Mouse (Mus musculus) heart, embryonic 14.5 days (tissue): ENCODE data around the gene Cadm1. TPM values are rescaled to one million over a fixed set of nuclear protein-coding genes. Genes with fewer than 3 reads are reported as not detected.

Experiments
- ATAC-seq: fragments of 200-750 bp; cut with Nextera tagmentation; 2 replicates; pipeline ENCODE4 v1.8.0; 2017; ENCODE audit warnings: low read depth, moderate TSS enrichment; ENCODE audit not compliant: insufficient number of reproducible peaks, insufficient read depth, low FRiP score
- H3K27ac ChIP-seq, 2 experiments: fragments of 200-500 bp in 1 of 2; fragments of 300-500 bp in 1 of 2; sonication (generic) in 1 of 2; replicated peaks in 1 of 2; 2 replicates each; pipeline ENCODE4 v1.5.1; 2012 to 2014; ENCODE audit warnings: low read depth in 2 of 2, low read length in 2 of 2, control low read depth in 1 of 2, mild to moderate bottlenecking in 1 of 2, mixed read lengths in 1 of 2; ENCODE audit not compliant: control insufficient read depth in 1 of 2, insufficient read depth in 1 of 2
- H3K27me3 ChIP-seq: fragments of 300-500 bp; sonication (generic); 2 replicates; pipeline ENCODE4 v1.6.1; 2014; ENCODE audit warnings: mild to moderate bottlenecking, low read length, control low read depth; ENCODE audit not compliant: control insufficient read depth, insufficient read depth
- H3K36me3 ChIP-seq: fragments of 300-500 bp; sonication (generic); 2 replicates; pipeline ENCODE4 v1.6.1; 2014; ENCODE audit warnings: mild to moderate bottlenecking, control low read depth, low read length, mixed read lengths; ENCODE audit not compliant: control insufficient read depth, insufficient read depth
- H3K4me1 ChIP-seq, 2 experiments: fragments of 200-500 bp in 1 of 2; fragments of 300-500 bp in 1 of 2; sonication (generic) in 1 of 2; 2 replicates each; pipeline ENCODE4 v1.6.1; 2012 to 2014; ENCODE audit warnings: low read length in 2 of 2, control low read depth in 1 of 2, mixed read lengths in 1 of 2; ENCODE audit not compliant: control insufficient read depth in 2 of 2, insufficient read depth in 2 of 2
- H3K4me2 ChIP-seq: fragments of 300-500 bp; sonication (generic); 2 replicates; pipeline ENCODE4 v1.6.1; 2014; ENCODE audit warnings: mild to moderate bottlenecking, low read length
- H3K4me3 ChIP-seq, 2 experiments: fragments of 200-500 bp in 1 of 2; fragments of 300-500 bp in 1 of 2; sonication (generic) in 1 of 2; 2 replicates each; pipeline ENCODE4 v1.5.1; 2012 to 2014; ENCODE audit warnings: low read length in 2 of 2, mild to moderate bottlenecking in 2 of 2, control low read depth in 1 of 2, low read depth in 1 of 2, moderate library complexity in 1 of 2; ENCODE audit not compliant: control insufficient read depth in 1 of 2, insufficient read depth in 1 of 2
- H3K9ac ChIP-seq: fragments of 300-500 bp; sonication (generic); 2 replicates; pipeline ENCODE4 v1.6.1; 2014; ENCODE audit warnings: mild to moderate bottlenecking, low read length
- H3K9me3 ChIP-seq: fragments of 300-500 bp; sonication (generic); 2 replicates; pipeline ENCODE4 v1.6.1; 2016; ENCODE audit warnings: low read length, control low read depth; ENCODE audit not compliant: control insufficient read depth
- WGBS: fragments of 180-500 bp; shearing (Covaris S2); extraction: QIAGEN DNeasy Blood & Tissue Kit; methylation state at CpG from one replicate; pipeline ENCODE4 v1.1.7; 2014; 5-methylcytosine and 5-hydroxymethylcytosine counted together
- polyA plus RNA-seq: library from polyadenylated mRNA; unstranded; fragments of >200 nt; fragmentation: Nextera tagmentation; extraction: Ambion mirVana; gene quantifications from 2 replicates; pipeline ENCODE4 v1.2.1, GENCODE M21; 2014

Gene Cadm1
- polyA plus RNA-seq, 1 experiment from 2014 or later = 16.5 TPM

DNA sequence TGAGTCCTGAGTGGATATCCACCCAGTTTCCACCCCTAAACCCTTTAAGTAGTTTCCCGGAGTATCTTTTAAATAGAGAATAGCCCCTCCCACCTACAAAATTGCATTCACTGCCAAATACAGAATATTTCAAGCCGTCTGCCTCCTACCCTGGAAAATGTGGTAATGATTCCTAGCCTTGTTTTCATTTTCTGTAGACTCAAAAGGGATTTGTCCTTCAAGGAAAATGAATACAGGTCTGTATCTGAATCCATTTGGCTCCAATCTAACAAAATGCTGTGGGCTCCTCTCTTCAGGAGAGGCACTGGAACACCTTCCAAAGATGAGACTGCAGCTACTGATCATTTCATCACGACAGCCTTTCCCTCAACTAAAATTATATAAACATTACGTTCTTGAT lies 271.3 kb downstream of the Cadm1 start:
- H3K4me1 ChIP-seq = peaks cover 3 to 11% of the 10 kb centered on the region in 2 experiments
- no peak overlapping the region for H3K9ac ChIP-seq
- H3K4me2 ChIP-seq = no peak overlapping the region
- no peak overlapping the region for H3K27ac ChIP-seq
- H3K4me3 ChIP-seq = no peak overlapping the region
- no peaks in the 10 kb centered on the region for H3K36me3 ChIP-seq
- no peak for ATAC-seq
- WGBS = 88% methylated on average over 4 of the region's 4 CpGs
- no peaks in the 10 kb centered on the region for H3K27me3 ChIP-seq
- no peaks in the 10 kb centered on the region for H3K9me3 ChIP-seq

DNA sequence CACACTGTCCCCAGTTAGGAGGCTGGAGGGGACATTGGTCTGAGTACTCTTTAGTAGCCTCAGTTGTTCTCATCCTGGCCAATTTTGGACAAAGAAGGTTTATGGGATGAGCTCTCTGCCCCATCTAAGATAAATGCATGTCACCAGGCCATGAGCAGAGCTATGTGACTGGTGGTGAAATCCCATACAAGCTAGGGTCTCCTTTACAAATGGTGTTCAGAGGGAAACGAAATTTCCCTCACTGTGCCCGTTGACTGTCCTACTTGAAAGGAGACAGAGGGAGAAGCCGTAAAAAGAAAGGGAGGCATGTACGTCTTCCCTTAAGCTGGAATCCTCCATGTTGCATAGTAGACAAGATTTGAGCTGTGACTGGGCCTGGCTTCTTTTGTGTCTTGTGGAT lies 272.6 kb downstream of the Cadm1 start:
- WGBS = 82% methylated on average over 4 of the region's 4 CpGs
- Histone ChIP-seq H3K27ac (no peak overlapping the region), H3K9me3 (no peaks in the 10 kb centered on the region), H3K36me3 (no peaks in the 10 kb centered on the region), H3K9ac (no peak overlapping the region), H3K4me1 (peaks cover 3 to 11% of the 10 kb centered on the region in 2 experiments), H3K4me3 (no peak overlapping the region), H3K27me3 (no peaks in the 10 kb centered on the region), H3K4me2 (no peak overlapping the region)
- no peak for ATAC-seq

DNA sequence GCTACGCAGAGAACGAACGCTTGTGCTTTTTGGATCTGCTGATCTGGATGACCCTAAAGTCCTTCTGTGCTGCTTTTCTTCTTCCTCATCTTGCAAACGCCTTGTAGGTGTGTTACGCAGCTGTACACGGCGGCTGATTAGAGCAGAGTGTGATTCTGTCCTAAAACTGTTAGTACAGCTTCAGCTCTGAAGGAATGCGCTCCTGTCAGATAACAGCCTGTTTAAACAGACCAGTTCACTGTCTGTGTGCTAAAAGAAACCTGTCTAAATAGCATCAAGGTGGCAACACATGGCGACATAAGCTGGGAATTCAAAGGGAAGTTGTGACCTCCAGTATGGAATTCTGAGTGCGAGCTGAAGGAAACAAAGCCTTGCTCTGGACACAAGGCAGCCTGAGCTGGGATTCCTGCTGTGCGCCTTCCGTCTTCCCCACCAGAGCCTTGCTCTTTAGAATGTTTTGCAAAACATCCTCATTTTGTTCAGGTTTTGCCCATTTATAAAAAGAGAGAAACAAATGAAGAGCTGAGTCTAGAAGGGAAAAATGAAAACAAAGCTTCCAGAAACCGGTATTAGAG lies 273.6 kb downstream of the Cadm1 start:
- H3K4me3 ChIP-seq = no peak overlapping the region
- peak overlapping the region; percentile 43 for H3K4me2 ChIP-seq
- 21% methylated on average over 13 of the region's 13 CpGs for whole genome bisulfite sequencing
- H3K9me3 ChIP-seq = no peaks in the 10 kb centered on the region
- H3K9ac ChIP-seq = no peak overlapping the region
- H3K4me1 ChIP-seq = peaks cover 3 to 11% of the 10 kb centered on the region in 2 experiments
- H3K27me3 ChIP-seq = no peaks in the 10 kb centered on the region
- ATAC-seq = no peak
- H3K27ac ChIP-seq = no peak overlapping the region
- H3K36me3 ChIP-seq = no peaks in the 10 kb centered on the region

DNA sequence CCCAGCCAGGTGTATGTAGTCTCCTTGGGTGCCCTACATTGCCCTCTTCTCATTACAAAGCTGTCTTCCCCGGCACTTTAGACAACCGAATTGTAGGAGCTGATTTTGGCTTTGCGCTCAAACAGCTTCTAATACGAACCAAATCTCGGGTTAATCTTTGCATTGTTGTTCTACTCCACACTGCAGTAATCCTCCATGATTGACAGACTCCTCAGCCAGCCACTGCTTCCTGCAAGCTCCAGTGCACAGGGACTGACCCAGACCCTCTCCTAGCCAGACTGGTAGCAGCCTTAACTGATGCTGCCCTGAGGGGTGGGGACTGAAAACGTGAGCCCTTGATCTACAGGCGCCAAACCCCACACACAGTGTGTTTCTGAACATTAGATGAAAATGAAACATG lies 275.7 kb downstream of the Cadm1 start:
- H3K36me3 ChIP-seq = no peaks in the 10 kb centered on the region
- no peak overlapping the region for H3K27ac ChIP-seq
- ATAC-seq = no peak
- H3K9me3 ChIP-seq = no peaks in the 10 kb centered on the region
- H3K27me3 ChIP-seq = no peaks in the 10 kb centered on the region
- WGBS = 73% methylated on average over 7 of the region's 7 CpGs
- H3K9ac ChIP-seq = no peak overlapping the region
- H3K4me1 ChIP-seq = peaks cover 3 to 11% of the 10 kb centered on the region in 2 experiments
- H3K4me3 ChIP-seq = no peak overlapping the region
- H3K4me2 ChIP-seq = no peak overlapping the region

- no peaks in the 10 kb centered on the region for H3K27me3 ChIP-seq
Measured at GRCm38 (mm10) chr9:47825668-47826067, 295.7 kb downstream of the Cadm1 start.

GRCm38 (mm10) chr9:47828762-47829161 lies 298.8 kb downstream of the Cadm1 start:
- 0 out of 2 replicates have a peak overlapping the region, but pooled peaks have one; percentile 25 for H3K9ac ChIP-seq
- ATAC-seq = no peak
- 23% methylated on average over 13 of the region's 13 CpGs for WGBS
- H3K9me3 ChIP-seq = no peaks in the 10 kb centered on the region
- H3K4me1 ChIP-seq = peaks cover 2 to 9% of the 10 kb centered on the region in 2 experiments; a peak in 3 of 4 replicates
- H3K27ac ChIP-seq = no peak overlapping the region
- no peaks in the 10 kb centered on the region for H3K36me3 ChIP-seq
- H3K4me2 ChIP-seq = peak overlapping the region; percentile 57
- H3K4me3 ChIP-seq = peak overlapping the region; percentile 18 to 26; a peak in 3 of 4 replicates
- no peaks in the 10 kb centered on the region for H3K27me3 ChIP-seq

More at GRCm38 (mm10) chr9:47825668-47826067, 295.7 kb downstream of the Cadm1 start:
- Histone ChIP-seq H3K27ac (no peak overlapping the region), H3K9me3 (no peaks in the 10 kb centered on the region), H3K4me3 (no peak overlapping the region), H3K9ac (no peak overlapping the region), H3K4me1 (peaks cover 0 to 6% of the 10 kb centered on the region in 2 experiments; a peak in 2 of 4 replicates), H3K36me3 (no peaks in the 10 kb centered on the region), H3K4me2 (no peak overlapping the region)
- WGBS = 74% methylated on average over 4 of the region's 4 CpGs
- no peak for ATAC-seq

DNA sequence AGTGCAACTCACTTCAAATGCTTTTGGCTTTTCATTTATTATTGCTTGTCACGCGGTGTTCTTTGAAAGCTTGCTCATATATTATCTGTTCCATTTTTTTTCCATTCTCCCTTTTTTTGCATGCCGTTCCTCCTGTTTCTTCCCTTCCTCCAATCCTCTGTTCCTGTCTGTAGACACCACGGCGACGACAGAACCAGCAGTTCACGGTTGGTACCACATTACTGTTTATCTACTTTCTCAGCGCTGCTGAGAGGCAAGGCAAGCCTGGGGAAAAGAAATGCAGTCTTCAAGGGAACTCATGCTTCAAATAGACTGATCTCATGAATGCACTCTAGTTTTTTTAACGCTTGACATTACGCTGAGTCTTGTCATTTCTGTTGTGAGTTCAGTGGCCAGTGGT lies 299.2 kb downstream of the Cadm1 start:
- 36% methylated on average over 10 of the region's 10 CpGs for WGBS
- H3K4me2 ChIP-seq = peak overlapping the region; percentile 57
- H3K27me3 ChIP-seq = no peaks in the 10 kb centered on the region
- peak overlapping the region; percentile 18 to 26; a peak in 2 of 4 replicates for H3K4me3 ChIP-seq
- no peaks in the 10 kb centered on the region for H3K9me3 ChIP-seq
- no peak for ATAC-seq
- H3K36me3 ChIP-seq = no peaks in the 10 kb centered on the region
- H3K4me1 ChIP-seq = peaks cover 2 to 9% of the 10 kb centered on the region in 2 experiments; a peak in 3 of 4 replicates
- H3K27ac ChIP-seq = no peak overlapping the region
- H3K9ac ChIP-seq = 0 out of 2 replicates have a peak overlapping the region, but pooled peaks have one; percentile 25

DNA sequence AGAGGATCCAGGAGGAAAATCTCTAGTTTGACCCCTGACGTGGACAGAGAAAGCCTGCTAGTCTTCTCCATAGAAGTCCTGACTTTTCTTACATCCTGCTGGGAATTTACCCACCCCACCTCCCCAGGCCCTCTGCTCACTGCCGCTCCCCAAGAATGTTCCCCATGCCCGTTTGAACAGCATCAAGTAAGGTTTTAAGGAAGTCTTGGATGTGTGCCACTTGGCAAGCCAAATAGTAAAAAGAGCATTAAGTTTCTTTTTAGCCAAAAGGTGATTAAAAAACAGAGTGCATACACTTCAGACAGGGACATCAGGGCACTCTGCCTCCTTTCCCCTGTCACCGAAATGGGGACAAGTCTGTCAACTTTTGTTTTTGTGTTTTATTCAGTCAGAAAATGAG lies 299.9 kb downstream of the Cadm1 start:
- no peak overlapping the region for H3K4me2 ChIP-seq
- no peaks in the 10 kb centered on the region for H3K36me3 ChIP-seq
- no peak overlapping the region for H3K27ac ChIP-seq
- H3K9me3 ChIP-seq = no peaks in the 10 kb centered on the region
- no peak overlapping the region for H3K4me3 ChIP-seq
- no peak overlapping the region for H3K9ac ChIP-seq
- no peak for ATAC-seq
- no peaks in the 10 kb centered on the region for H3K27me3 ChIP-seq
- peaks cover 2 to 9% of the 10 kb centered on the region in 2 experiments; a peak in 3 of 4 replicates for H3K4me1 ChIP-seq
- whole genome bisulfite sequencing = 55% methylated on average over 4 of the region's 4 CpGs
